Comparison of ENCODE assay signal across 12 mouse cellular contexts in the genomic region with DNA sequence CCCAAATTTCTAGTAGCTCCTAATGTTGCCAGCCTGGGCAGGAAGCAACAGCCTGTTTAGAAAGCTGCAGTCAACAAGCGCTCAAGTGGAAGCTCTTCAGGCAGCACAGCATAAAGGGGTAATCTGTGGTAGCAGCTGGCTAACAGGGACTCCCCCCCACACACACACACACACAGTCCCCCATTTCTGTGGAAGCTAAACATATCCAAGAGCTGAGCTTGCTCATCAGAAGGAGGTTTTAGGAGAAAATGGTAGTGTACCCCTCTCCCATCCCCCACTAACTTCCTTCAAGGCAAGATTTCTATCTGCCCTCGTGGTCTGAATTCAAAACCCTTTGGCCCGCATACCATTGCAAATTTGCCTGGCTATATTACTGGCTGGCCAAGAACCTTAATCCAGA. TPM values are rescaled to one million over a fixed set of nuclear protein-coding genes. Genes with fewer than 3 reads are reported as not detected.
A peak's percentile ranks its signal among the peaks of the same experiment; 100 is the strongest.
DNase-seq lines count a peak whose midpoint lies in the region; ATAC-seq lines count a peak whose summit lies in the region.
"Had no signal": no experiment of that assay in that cellular context is flagged by ENCODE, and none has a peak within 500 bp of the region (broad histone marks: within the 10 kb centered on the region; RNA-seq: fewer than 3 reads in every experiment).

No protein-coding gene starts in this region.

- intact Hi-C loops in heart, postnatal 36 days (cut with DNase I) = no loop called here

- WGBS in heart, embryonic 10.5 days = 40% methylated on average over 3 of the region's 3 CpGs
- WGBS in midbrain, embryonic 10.5 days = 48% methylated on average over 3 of the region's 3 CpGs
- WGBS in midbrain, embryonic 11.5 days = 39% methylated on average over 3 of the region's 3 CpGs

- DNase-seq in heart, embryonic 10.5 days (ENCODE audit: low spot score) = no peak
- DNase-seq in heart, postnatal 36 days = no peak
- no peak for DNase-seq in midbrain, embryonic 10.5 days (ENCODE audit: low spot score)
- no peak for DNase-seq in midbrain, embryonic 11.5 days (ENCODE audit: low spot score, missing footprints)
- DNase-seq in naive thymus-derived CD4-positive, alpha-beta T cell, adult 2 months (ENCODE audit: low read depth) = peak; percentile 40
- no peak for DNase-seq in adrenal gland, adult 8-10 months
- DNase-seq in kidney, postnatal 36 days = no peak
- DNase-seq: adrenal gland, postnatal 25 days; cerebellum, postnatal 36 days; layer of hippocampus, postnatal 36 days had no signal

- H3K36me3 ChIP-seq in heart, embryonic 10.5 days = peaks cover 15% of the 10 kb centered on the region
- peaks cover 15% of the 10 kb centered on the region for H3K36me3 ChIP-seq in midbrain, embryonic 10.5 days
- H3K36me3 ChIP-seq in midbrain, embryonic 11.5 days (ENCODE audit: control insufficient read depth, insufficient read depth, low read length) = no peaks in the 10 kb centered on the region

- no peak overlapping the region for H3K4me2 ChIP-seq in midbrain, embryonic 11.5 days
- H3K4me2 ChIP-seq: hindbrain, embryonic 14.5 days had no signal

- no peaks in the 10 kb centered on the region for H3K9me3 ChIP-seq in heart, embryonic 10.5 days
- no peaks in the 10 kb centered on the region for H3K9me3 ChIP-seq in midbrain, embryonic 10.5 days (replicated peaks)
- H3K9me3 ChIP-seq in midbrain, embryonic 11.5 days (ENCODE audit: control insufficient read depth, low read length) = no peaks in the 10 kb centered on the region

- H3K27ac ChIP-seq in heart, embryonic 10.5 days = peak overlapping the region; percentile 100
- peak overlapping the region; percentile 35; the same call in 1 of the 2 replicates for H3K27ac ChIP-seq in midbrain, embryonic 10.5 days (replicated peaks)
- H3K27ac ChIP-seq in midbrain, embryonic 11.5 days (ENCODE audit: low read depth, low read length) = no peak overlapping the region
- H3K27ac ChIP-seq in brown adipose tissue, adult 24 weeks (replicated peaks; ENCODE audit: low read depth, low read length) = peak overlapping the region; percentile 52
- H3K27ac ChIP-seq: hindbrain, embryonic 14.5 days had no signal

- H3K9ac ChIP-seq in midbrain, embryonic 11.5 days (ENCODE audit: low read length) = no peak overlapping the region
- H3K9ac ChIP-seq: hindbrain, embryonic 14.5 days had no signal

- no peak overlapping the region for H3K4me3 ChIP-seq in heart, embryonic 10.5 days
- H3K4me3 ChIP-seq in midbrain, embryonic 10.5 days = no peak overlapping the region
- H3K4me3 ChIP-seq in midbrain, embryonic 11.5 days (ENCODE audit: low read depth, low read length) = no peak overlapping the region
- peak overlapping the region; percentile 2; the same call in 1 of the 2 replicates for H3K4me3 ChIP-seq in brown adipose tissue, adult 24 weeks (ENCODE audit: insufficient read depth, low read depth, low read length)

- H3K4me1 ChIP-seq in heart, embryonic 10.5 days = peaks cover 47% of the 10 kb centered on the region
- H3K4me1 ChIP-seq in midbrain, embryonic 10.5 days = peaks cover 74% of the 10 kb centered on the region
- peaks cover 43% of the 10 kb centered on the region for H3K4me1 ChIP-seq in midbrain, embryonic 11.5 days (ENCODE audit: control insufficient read depth, insufficient read depth, low read length)
- peaks cover 42% of the 10 kb centered on the region for H3K4me1 ChIP-seq in brown adipose tissue, adult 24 weeks (ENCODE audit: control insufficient read depth, insufficient read depth, insufficient read length, low read length)

- no peak for ATAC-seq in midbrain, embryonic 11.5 days (ENCODE audit: low FRiP score)

- no peaks in the 10 kb centered on the region for H3K27me3 ChIP-seq in heart, embryonic 10.5 days (ENCODE audit: insufficient read depth, poor library complexity, severe bottlenecking)
- no peaks in the 10 kb centered on the region; the same call in 1 of the 2 replicates for H3K27me3 ChIP-seq in midbrain, embryonic 10.5 days (ENCODE audit: low read depth, poor library complexity, severe bottlenecking)
- no peaks in the 10 kb centered on the region for H3K27me3 ChIP-seq in midbrain, embryonic 11.5 days (ENCODE audit: control insufficient read depth, insufficient read depth, low read length)

RNA-seq across cellular contexts. Expression of gene Zfp217, which starts 20.4 kb away (rescaled TPM):
- 3.2 and 3.7 TPM in 2 replicates for polyA plus RNA-seq in heart, embryonic 10.5 days (2016; fragmentation: Nextera tagmentation; extraction: Ambion mirVana)
- 10 to 100 TPM; 11.2 to 13.0 TPM for total RNA-seq in heart, postnatal 36 days (2021)
- 2.8 and 2.9 TPM in 2 replicates for polyA plus RNA-seq in midbrain, embryonic 10.5 days (2016; fragmentation: Nextera tagmentation; extraction: Ambion mirVana)
- 3.0 and 3.2 TPM in 2 replicates for polyA plus RNA-seq in midbrain, embryonic 11.5 days (2014; fragmentation: Nextera tagmentation; extraction: Ambion mirVana)
- 5.3 and 7.2 TPM in 2 replicates for polyA plus RNA-seq in brown adipose tissue, adult 24 weeks (2012; ENCODE audit: insufficient read depth, insufficient read length, missing spikeins)
- total RNA-seq in adrenal gland, adult 8-10 months (2022) = 10 to 100 TPM; 23.0 to 38.9 (median 32.6) TPM
